Mouse (Mus musculus): ENCODE results near the gene Gm29609.

Gm29609 gene

GRCm38 (mm10) chr5:31138968-31139425 is 40.7 kb downstream of the Gm29609 start:
- no peak for DNase-seq (ENCODE audit: low spot score in 2 of 2)

DNA sequence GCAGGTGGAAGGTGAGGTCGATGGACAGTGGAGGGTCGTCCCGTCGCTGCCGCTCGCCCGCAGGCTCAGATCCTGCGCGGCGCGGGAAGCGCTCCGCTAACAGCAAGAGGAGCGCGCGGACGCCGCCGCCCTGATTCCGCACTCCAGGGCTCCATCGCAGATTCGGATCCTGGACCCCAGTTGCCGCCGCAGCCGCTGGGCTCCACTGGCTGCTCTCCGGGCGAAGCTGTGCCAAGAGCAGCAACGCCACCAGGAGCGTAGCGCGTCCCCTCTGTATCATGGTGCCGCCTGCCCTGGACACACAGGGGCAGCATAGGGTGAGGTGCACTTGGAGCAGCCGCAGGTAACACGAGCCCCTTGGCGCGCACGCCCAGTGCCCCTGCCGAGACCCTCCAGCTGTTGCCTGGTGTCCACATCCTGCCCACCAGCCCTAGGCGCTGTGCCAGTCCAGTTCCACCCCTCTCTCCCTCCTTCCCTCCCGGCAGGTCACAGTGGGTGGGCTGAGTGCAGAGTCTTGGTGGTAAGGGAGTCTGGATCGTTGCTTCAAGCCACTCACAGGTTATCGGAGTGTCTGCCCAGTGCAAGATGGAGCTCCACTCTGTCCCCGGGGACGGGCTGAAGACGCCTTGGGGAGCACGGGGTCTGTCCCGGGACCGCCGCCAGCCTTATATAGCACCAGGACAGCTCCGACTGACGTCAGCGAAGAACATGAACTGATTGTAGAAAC is 41.3 kb downstream of the Gm29609 start, which contains the start of gene Ucn:
TSS of gene Ucn (minus strand) at position 589 of the 727 bp plus-strand sequence.
- DNase-seq (ENCODE audit: low spot score in 2 of 2), result no peak

GRCm38 (mm10) chr5:31137658-31138057 is 42.1 kb downstream of the Gm29609 start:
- DNase-seq (ENCODE audit: low spot score in 2 of 2), result no peak

DNA sequence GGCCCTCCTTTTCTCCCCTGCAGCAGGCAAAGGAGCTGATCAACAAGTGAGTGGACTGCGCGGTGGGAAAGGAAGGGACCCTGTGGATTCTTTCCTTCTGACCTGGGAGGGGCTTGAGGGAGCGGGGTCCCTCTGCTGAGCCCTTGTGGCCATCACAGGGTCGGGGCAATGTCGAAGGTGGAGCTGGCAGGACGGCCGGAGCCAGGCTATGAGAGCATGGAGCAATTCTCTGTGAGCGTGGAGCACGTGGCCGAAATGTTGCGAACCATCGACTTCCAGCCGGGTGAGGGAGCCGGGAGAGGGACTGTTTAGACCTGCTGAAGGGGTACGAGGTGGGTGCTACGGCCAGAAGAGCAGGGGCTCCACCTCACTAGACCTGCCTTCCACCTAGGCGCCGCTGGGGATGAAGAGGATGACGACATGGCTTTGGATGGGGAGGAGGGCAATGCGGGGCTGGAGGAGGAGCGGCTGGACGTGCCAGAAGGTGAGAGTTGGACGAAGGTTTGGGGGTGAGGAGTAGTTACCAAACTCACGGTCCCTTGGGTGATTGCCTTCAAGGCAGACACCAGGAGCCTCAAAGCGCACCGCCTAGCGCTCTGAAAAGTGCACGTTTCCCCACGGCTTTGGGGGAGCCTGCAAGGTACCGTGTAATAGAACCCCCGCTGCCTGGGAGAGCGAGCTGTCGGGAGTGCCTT is 42.8 kb downstream of the Gm29609 start:
- no peak for DNase-seq (ENCODE audit: low spot score in 2 of 2)

GRCm38 (mm10) chr5:31126050-31126449 is 53.7 kb downstream of the Gm29609 start:
- DNase-seq (ENCODE audit: low spot score in 2 of 2), result no peak

DNA sequence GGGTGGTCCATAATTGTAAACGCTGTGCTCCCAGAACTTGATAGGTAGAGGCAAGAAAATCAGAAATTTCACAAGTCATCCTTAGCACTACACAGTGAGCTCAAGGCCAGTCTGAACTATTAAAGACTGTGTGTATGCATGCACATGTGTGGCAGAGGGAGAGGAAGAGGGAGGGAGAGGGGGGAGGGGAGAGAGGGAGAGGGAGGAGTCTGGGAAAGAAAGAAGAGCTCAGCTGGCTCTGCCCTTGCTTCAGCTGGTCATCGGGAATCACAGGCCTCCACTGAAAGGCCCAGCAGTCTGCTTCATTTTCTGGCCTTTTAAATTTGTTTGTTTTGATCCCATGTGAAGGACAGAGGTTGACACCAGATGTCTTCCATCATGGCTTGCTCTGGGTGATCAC is 56.2 kb downstream of the Gm29609 start:
- DNase-seq (ENCODE audit: low spot score in 2 of 2), result no peak

DNA sequence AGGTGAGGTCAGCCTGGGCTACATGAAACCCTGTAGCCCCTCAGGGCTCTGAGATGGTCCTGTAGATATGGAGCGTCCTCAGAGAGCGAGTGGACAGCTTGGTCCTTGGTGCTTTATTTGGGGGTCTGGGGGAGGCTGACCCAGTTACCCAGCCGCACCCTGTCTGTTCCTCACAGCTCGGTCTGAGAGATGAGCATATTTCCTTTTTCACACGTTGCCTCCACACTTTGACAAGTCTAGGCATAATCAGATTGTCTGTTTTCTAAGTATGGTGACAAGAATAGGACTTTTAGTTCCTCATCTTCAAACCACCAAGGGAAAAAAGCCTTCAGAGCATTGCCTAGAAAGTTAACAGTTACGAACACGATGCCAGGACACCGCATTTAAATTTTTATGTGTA is 58.6 kb downstream of the Gm29609 start:
- no peak for DNase-seq (ENCODE audit: low spot score in 2 of 2)

GRCm38 (mm10) chr5:31116912-31117311 is 62.8 kb downstream of the Gm29609 start:
- DNase-seq (ENCODE audit: low spot score in 2 of 2), result no peak

DNA sequence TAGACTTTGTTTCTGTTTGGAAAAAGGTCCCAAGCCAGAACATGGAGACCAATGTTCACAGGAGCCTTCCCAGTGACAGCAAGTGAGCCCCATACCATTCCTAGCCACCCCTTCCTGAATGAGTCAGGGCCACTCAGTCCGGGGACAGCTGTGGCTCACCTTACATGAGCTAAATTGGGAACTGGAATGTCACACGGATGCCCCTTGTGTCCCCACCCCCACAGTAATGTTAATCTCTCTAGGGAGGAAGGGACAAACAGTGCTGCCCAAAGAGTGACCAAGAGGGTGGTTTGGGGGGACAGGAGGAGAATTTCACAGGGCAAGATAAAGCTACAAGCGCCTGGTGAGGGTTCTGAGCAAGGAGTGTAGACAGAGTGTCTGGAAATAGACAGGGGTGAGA is 63.4 kb downstream of the Gm29609 start, which contains the start of gene Trim54:
TSS of gene Trim54 (plus strand) at position 359 of the 400 bp plus-strand sequence.
- DNase-seq (ENCODE audit: low spot score in 2 of 2), result no peak

- DNase-seq (ENCODE audit: low spot score in 2 of 2), result no peak
These were observed 68.9 kb downstream of the Gm29609 start for GRCm38 (mm10) chr5:31110781-31111180.

GRCm38 (mm10) chr5:31108000-31108490 is 71.7 kb downstream of the Gm29609 start, which contains the start of gene Slc30a3:
Gene Slc30a3 (minus strand): TSS chr5:31108237.
- no peak for DNase-seq (ENCODE audit: low spot score in 2 of 2)

DNA sequence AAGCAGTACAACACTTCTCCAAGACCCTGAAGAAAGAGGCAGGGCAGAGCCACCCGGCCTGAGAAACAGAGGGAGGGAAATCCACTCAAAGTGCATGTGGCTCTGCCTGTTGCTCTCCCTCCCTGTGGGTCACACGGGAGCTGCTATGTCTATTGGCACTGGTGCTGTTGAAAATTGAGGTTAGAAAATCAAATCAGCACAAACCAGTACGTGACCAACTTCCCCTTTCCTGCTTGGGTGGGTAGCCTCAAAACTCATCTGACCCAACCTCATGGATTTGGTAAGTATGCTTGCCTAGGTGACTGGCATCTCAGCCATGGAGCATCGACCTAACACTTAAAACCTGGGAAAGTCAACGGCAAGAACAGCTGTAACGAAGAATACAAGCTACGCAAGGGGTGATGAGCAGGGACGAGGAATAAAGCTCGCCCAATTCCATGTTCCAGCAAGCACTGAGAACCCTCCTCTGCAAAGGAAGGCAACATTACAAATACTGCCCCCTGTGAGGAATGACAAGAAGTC is 73.8 kb downstream of the Gm29609 start, which contains the start of gene Dnajc5g:
TSS of gene Dnajc5g (plus strand) at position 472 of the 522 bp plus-strand sequence.
- no peak for DNase-seq (ENCODE audit: low spot score in 2 of 2)

GRCm38 (mm10) chr5:31095711-31096480 is 83.8 kb downstream of the Gm29609 start:
- DNase-seq (ENCODE audit: low spot score in 2 of 2), result no peak

- DNase-seq (ENCODE audit: low spot score in 2 of 2), result peak; percentile 49 to 76
These were observed 84.7 kb downstream of the Gm29609 start for GRCm38 (mm10) chr5:31094799-31095691.
